Mouse (Mus musculus): ENCODE results near the gene Ccdc124.

- no peak for TF ChIP-seq ZNF384 (IDR thresholded peaks at IDR 0.05; ENCODE audit: low read depth, low read length)
- TF ChIP-seq POLR2A (IDR thresholded peaks at IDR 0.05; ENCODE audit: control insufficient read depth in 1 of 2, insufficient read depth in 1 of 2, low read depth in 1 of 2, low read length in 2 of 2, poor library complexity in 1 of 2), result no peak
- no peak for TF ChIP-seq EP300 (IDR thresholded peaks at IDR 0.05; ENCODE audit: low read depth in 1 of 2, low read length in 2 of 2)
- no peak for TF ChIP-seq MEF2A (IDR thresholded peaks at IDR 0.05; ENCODE audit: extremely low read depth, insufficient replicate concordance, low read depth, low read length, poor library complexity, severe bottlenecking)
These were observed 40.7 kb downstream of the Ccdc124 start for GRCm38 (mm10) chr8:70833018-70833482.

All from MEL (cell line).